Mouse (Mus musculus) neural tube, embryonic 13.5 days (tissue): ENCODE results near the gene Apold1. TPM values are rescaled to one million over a fixed set of nuclear protein-coding genes. Genes with fewer than 3 reads are reported as not detected.
A peak's percentile ranks its signal among the peaks of the same experiment; 100 is the strongest.

Experiments
- ATAC-seq: fragments of 200-750 bp; cut with Nextera tagmentation; 2 replicates; pipeline ENCODE4 v1.8.0; 2017; ENCODE audit warnings: low read depth, mild to moderate bottlenecking, moderate TSS enrichment, moderate library complexity
- H3K27ac ChIP-seq: fragments of 300-500 bp; sonication (generic); replicated peaks from 2 replicates; pipeline ENCODE4 v1.5.1; 2015; ENCODE audit warnings: moderate library complexity, mild to moderate bottlenecking, inconsistent platforms
- H3K27me3 ChIP-seq: fragments of 300-500 bp; sonication (generic); 2 replicates; pipeline ENCODE4 v1.6.1; 2015; ENCODE audit warnings: mild to moderate bottlenecking, inconsistent platforms
- H3K36me3 ChIP-seq: fragments of 300-500 bp; sonication (generic); 2 replicates; pipeline ENCODE4 v1.6.1; 2015; ENCODE audit warnings: mild to moderate bottlenecking, inconsistent platforms
- H3K4me1 ChIP-seq: fragments of 300-500 bp; sonication (generic); replicated peaks from 2 replicates; pipeline ENCODE4 v1.6.1; 2015; ENCODE audit warnings: inconsistent platforms
- H3K4me2 ChIP-seq: fragments of 300-500 bp; sonication (generic); 2 replicates; pipeline ENCODE4 v1.6.1; 2015; ENCODE audit warnings: inconsistent platforms, mild to moderate bottlenecking, moderate library complexity
- H3K4me3 ChIP-seq: fragments of 300-500 bp; sonication (generic); 2 replicates; pipeline ENCODE4 v1.5.1; 2015; ENCODE audit warnings: mild to moderate bottlenecking, inconsistent platforms
- H3K9ac ChIP-seq: fragments of 300-500 bp; sonication (generic); 2 replicates; pipeline ENCODE4 v1.6.1; 2015; ENCODE audit warnings: moderate library complexity, mild to moderate bottlenecking, inconsistent platforms
- H3K9me3 ChIP-seq: fragments of 300-500 bp; sonication (generic); 2 replicates; pipeline ENCODE4 v1.6.1; 2016; ENCODE audit warnings: inconsistent platforms
- WGBS: fragments of 180-500 bp; shearing (Covaris S2); methylation state at CpG from one replicate; pipeline ENCODE4 v1.1.7; 2015; 5-methylcytosine and 5-hydroxymethylcytosine counted together
- polyA plus RNA-seq: library from polyadenylated mRNA; unstranded; fragments of >200 nt; fragmentation: Nextera tagmentation; extraction: Ambion mirVana; gene quantifications from 2 replicates; pipeline ENCODE4 v1.2.1, GENCODE M21; 2015

Apold1 gene
- polyA plus RNA-seq, 1 experiment from 2014 or later, result 3.0 TPM

GRCm38 (mm10) chr6:135011048-135011733 is 29.7 kb downstream of the Apold1 start, which contains the start of gene Ddx47:
TSS of gene Ddx47 (plus strand) at chr6:135011612.
- Histone ChIP-seq H3K4me1 (peaks cover 11% of the 10 kb centered on the region), H3K9me3 (no peaks in the 10 kb centered on the region), H3K36me3 (peaks cover 29% of the 10 kb centered on the region), H3K9ac (peak within 1 kb of the TSS; percentile 82), H3K27me3 (no peaks in the 10 kb centered on the region), H3K27ac (0 out of 2 replicates have a peak within 1 kb of the TSS, but pooled peaks have one; percentile 43), H3K4me2 (peak within 1 kb of the TSS; percentile 70), H3K4me3 (peak within 1 kb of the TSS; percentile 68)
- 6% methylated on average over 19 of the region's 19 CpGs for WGBS
- ATAC-seq, result peak; percentile 92

GRCm38 (mm10) chr6:135011734-135012116 is 30.2 kb downstream of the Apold1 start:
- Histone ChIP-seq H3K4me3 (peak overlapping the region; percentile 68), H3K4me1 (peaks cover 11% of the 10 kb centered on the region), H3K36me3 (peaks cover 34% of the 10 kb centered on the region), H3K27ac (0 out of 2 replicates have a peak overlapping the region, but pooled peaks have one; percentile 43), H3K9ac (peak overlapping the region; percentile 82), H3K27me3 (no peaks in the 10 kb centered on the region), H3K9me3 (no peaks in the 10 kb centered on the region), H3K4me2 (peak overlapping the region; percentile 70)
- ATAC-seq, result peak; percentile 78
- 2% methylated on average over 14 of the region's 14 CpGs for WGBS

GRCm38 (mm10) chr6:135017211-135017610 is 35.7 kb downstream of the Apold1 start:
- H3K4me2 ChIP-seq, result no peak overlapping the region
- H3K27me3 ChIP-seq, result no peaks in the 10 kb centered on the region
- no peak overlapping the region for H3K4me3 ChIP-seq
- peaks cover 5% of the 10 kb centered on the region for H3K4me1 ChIP-seq
- no peak overlapping the region for H3K9ac ChIP-seq
- H3K9me3 ChIP-seq, result no peaks in the 10 kb centered on the region
- 95% methylated on average over 11 of the region's 11 CpGs for WGBS
- no peak for ATAC-seq
- no peak overlapping the region for H3K27ac ChIP-seq
- H3K36me3 ChIP-seq, result peaks cover 89% of the 10 kb centered on the region

GRCm38 (mm10) chr6:135019564-135019963 is 38.0 kb downstream of the Apold1 start:
- Histone ChIP-seq H3K27ac (no peak overlapping the region), H3K27me3 (no peaks in the 10 kb centered on the region), H3K4me2 (no peak overlapping the region), H3K36me3 (peaks cover 100% of the 10 kb centered on the region), H3K4me1 (no peaks in the 10 kb centered on the region), H3K9me3 (no peaks in the 10 kb centered on the region), H3K9ac (no peak overlapping the region), H3K4me3 (no peak overlapping the region)
- 92% methylated on average over 10 of the region's 10 CpGs for WGBS
- ATAC-seq, result no peak

GRCm38 (mm10) chr6:135021633-135022032 is 40.1 kb downstream of the Apold1 start:
- 86% methylated on average over 3 of the region's 3 CpGs for whole genome bisulfite sequencing
- Histone ChIP-seq H3K4me1 (no peaks in the 10 kb centered on the region), H3K27me3 (no peaks in the 10 kb centered on the region), H3K27ac (no peak overlapping the region), H3K36me3 (peaks cover 90% of the 10 kb centered on the region), H3K4me2 (no peak overlapping the region), H3K9me3 (no peaks in the 10 kb centered on the region), H3K9ac (no peak overlapping the region), H3K4me3 (no peak overlapping the region)
- no peak for ATAC-seq

GRCm38 (mm10) chr6:135023379-135023778 is 41.9 kb downstream of the Apold1 start:
- ATAC-seq, result no peak
- WGBS, result 93% methylated on average over 14 of the region's 14 CpGs
- Histone ChIP-seq H3K9me3 (no peaks in the 10 kb centered on the region), H3K36me3 (peaks cover 73% of the 10 kb centered on the region), H3K27ac (no peak overlapping the region), H3K4me3 (no peak overlapping the region), H3K9ac (no peak overlapping the region), H3K4me1 (no peaks in the 10 kb centered on the region), H3K27me3 (no peaks in the 10 kb centered on the region), H3K4me2 (no peak overlapping the region)

- Histone ChIP-seq H3K27me3 (no peaks in the 10 kb centered on the region), H3K27ac (no peak overlapping the region), H3K4me1 (no peaks in the 10 kb centered on the region), H3K9ac (no peak overlapping the region), H3K4me2 (no peak overlapping the region), H3K9me3 (no peaks in the 10 kb centered on the region), H3K36me3 (peaks cover 58% of the 10 kb centered on the region), H3K4me3 (no peak overlapping the region)
- no peak for ATAC-seq
- WGBS, result 95% methylated on average over 1 of the region's 1 CpGs
Observed at GRCm38 (mm10) chr6:135024781-135025420, 43.4 kb downstream of the Apold1 start.

GRCm38 (mm10) chr6:135026232-135026631 is 44.7 kb downstream of the Apold1 start:
- no peak overlapping the region for H3K9ac ChIP-seq
- H3K4me1 ChIP-seq, result no peaks in the 10 kb centered on the region
- no peak overlapping the region for H3K4me3 ChIP-seq
- no peaks in the 10 kb centered on the region for H3K27me3 ChIP-seq
- ATAC-seq, result 0 out of 2 replicates have a peak, but pooled peaks have one; percentile 36
- peaks cover 44% of the 10 kb centered on the region for H3K36me3 ChIP-seq
- 2% methylated on average over 3 of the region's 3 CpGs for WGBS
- no peak overlapping the region for H3K27ac ChIP-seq
- H3K9me3 ChIP-seq, result no peaks in the 10 kb centered on the region
- H3K4me2 ChIP-seq, result no peak overlapping the region

GRCm38 (mm10) chr6:135026755-135027154 is 45.2 kb downstream of the Apold1 start:
- no peak overlapping the region for H3K27ac ChIP-seq
- ATAC-seq, result no peak
- no peak overlapping the region for H3K4me2 ChIP-seq
- peaks cover 39% of the 10 kb centered on the region for H3K36me3 ChIP-seq
- WGBS, result 82% methylated on average over 2 of the region's 2 CpGs
- no peaks in the 10 kb centered on the region for H3K4me1 ChIP-seq
- no peak overlapping the region for H3K9ac ChIP-seq
- H3K4me3 ChIP-seq, result no peak overlapping the region
- H3K27me3 ChIP-seq, result no peaks in the 10 kb centered on the region
- H3K9me3 ChIP-seq, result no peaks in the 10 kb centered on the region

- no peak overlapping the region for H3K27ac ChIP-seq
- ATAC-seq, result no peak
- H3K9ac ChIP-seq, result no peak overlapping the region
- WGBS, result 51% methylated on average over 4 of the region's 4 CpGs
- H3K36me3 ChIP-seq, result peaks cover 14% of the 10 kb centered on the region
- no peaks in the 10 kb centered on the region for H3K9me3 ChIP-seq
- no peak overlapping the region for H3K4me3 ChIP-seq
- no peaks in the 10 kb centered on the region for H3K4me1 ChIP-seq
- H3K4me2 ChIP-seq, result no peak overlapping the region
- no peaks in the 10 kb centered on the region for H3K27me3 ChIP-seq
Observed at GRCm38 (mm10) chr6:135029246-135029645, 47.7 kb downstream of the Apold1 start.
